Comparison of ENCODE assay signal across 8 mouse cellular contexts in the genomic region with DNA sequence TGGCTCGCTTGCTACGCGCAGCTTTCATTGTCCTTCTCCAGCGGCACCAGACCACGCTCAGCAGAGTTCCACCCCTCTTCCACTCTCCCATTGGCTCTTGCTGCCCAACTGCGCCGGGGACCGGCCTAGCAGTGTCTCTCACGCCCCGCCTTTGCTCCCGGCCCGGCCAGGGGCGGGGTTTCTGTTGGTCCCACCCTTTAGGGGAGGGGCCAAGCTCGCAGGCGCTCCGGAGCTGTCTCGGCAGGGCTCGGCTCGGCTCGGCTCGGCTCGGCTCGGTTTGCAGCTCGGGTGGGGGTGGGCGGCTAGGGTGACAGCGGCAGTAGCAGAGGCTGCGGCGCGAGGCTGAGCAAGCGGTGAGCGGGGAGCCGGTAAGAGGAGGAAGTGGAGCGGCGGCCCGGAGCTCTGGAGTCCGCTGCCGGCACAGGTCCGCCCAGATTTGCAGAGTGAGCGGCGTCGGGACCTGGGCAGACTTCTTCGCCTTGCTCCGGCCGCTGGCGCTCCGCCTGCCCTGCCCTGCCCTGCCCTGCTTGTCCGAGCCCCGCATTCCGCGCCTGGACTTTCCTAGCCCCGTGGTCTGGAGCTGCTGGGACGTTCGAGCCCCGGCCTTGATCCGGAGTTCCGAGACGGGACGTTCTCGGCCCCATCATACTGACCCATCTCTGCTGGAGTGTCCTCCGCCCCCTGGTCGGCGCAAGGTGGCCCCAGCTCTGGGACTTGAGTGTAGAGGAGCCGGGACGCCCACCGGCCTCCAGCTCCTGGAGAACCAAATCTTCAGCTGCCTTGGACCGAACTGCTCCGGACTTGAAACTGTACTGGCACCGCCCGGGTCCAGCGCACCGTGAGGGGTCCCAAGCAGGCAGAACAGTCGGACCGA. TPM values are rescaled to one million over a fixed set of nuclear protein-coding genes. Genes with fewer than 3 reads are reported as not detected.
DNase-seq lines count a peak whose midpoint lies in the region; ATAC-seq lines count a peak whose summit lies in the region.

A gene (plus strand): TSS at position 201 of the 874 bp plus-strand sequence.

- peak within 1 kb of the TSS; percentile 95 for H3K27ac ChIP-seq in intestine, embryonic 14.5 days (ENCODE audit: low read depth)

- ATAC-seq in intestine, embryonic 14.5 days (replicated peaks; ENCODE audit: low FRiP score, low TSS enrichment, low read depth), result peak; percentile 96

- no peaks in the 10 kb centered on the region for H3K36me3 ChIP-seq in intestine, embryonic 14.5 days (ENCODE audit: control insufficient read depth, insufficient read depth, low read length)

- peak; percentile 100 for DNase-seq in adrenal gland, adult 18-20 months (ENCODE audit: low spot score in 2 of 2)
- peak; percentile 98 for DNase-seq in embryo, embryonic 11 days
- DNase-seq in gastrocnemius, postnatal 25 days, result peak; percentile 99
- peak; percentile 100 for DNase-seq in intestine, embryonic 14.5 days (ENCODE audit: low spot score)
- peak; percentile 99 for DNase-seq in left cerebral cortex, postnatal 14 days (ENCODE audit: low spot score in 2 of 2)
- DNase-seq in mesoderm, embryonic 11.5 days (ENCODE audit: low read depth, low spot score), result peak; percentile 99
- peak; percentile 96 to 97 for DNase-seq in right cerebral cortex, postnatal 36 days (ENCODE audit: low spot score in 2 of 2)
- peak; percentile 99 for DNase-seq in yolk sac, embryonic 10.5 days (ENCODE audit: low spot score)

- intact Hi-C loops in left cerebral cortex, postnatal 14 days (cut with DNase I), result no loop called here

- H3K4me3 ChIP-seq in intestine, embryonic 14.5 days (ENCODE audit: low read depth, low read length), result peak within 1 kb of the TSS; percentile 57

- peak within 1 kb of the TSS; percentile 87 for H3K4me2 ChIP-seq in intestine, embryonic 14.5 days (ENCODE audit: low read length)

- peak within 1 kb of the TSS; percentile 68 for H3K9ac ChIP-seq in intestine, embryonic 14.5 days (ENCODE audit: low read length)

- no peaks in the 10 kb centered on the region for H3K9me3 ChIP-seq in intestine, embryonic 14.5 days (ENCODE audit: control insufficient read depth, low read length)

- H3K4me1 ChIP-seq in intestine, embryonic 14.5 days (replicated peaks; ENCODE audit: control insufficient read depth, insufficient read depth, low read length), result peaks cover 37% of the 10 kb centered on the region

- under 1% methylated on average over 73 of the region's 73 CpGs for WGBS in intestine, embryonic 14.5 days

- no peaks in the 10 kb centered on the region for H3K27me3 ChIP-seq in intestine, embryonic 14.5 days (replicated peaks; ENCODE audit: control insufficient read depth, insufficient read depth, low read length)

RNA-seq across cellular contexts. Expression of the gene that starts here (rescaled TPM):
- total RNA-seq in adrenal gland, adult 18-20 months (2021), result 1 to 10 TPM; 5.4 to 7.5 TPM
- 1 to 10 TPM; 2.6 to 3.0 TPM for total RNA-seq in gastrocnemius, postnatal 25 days (2021)
- polyA plus RNA-seq in intestine, embryonic 14.5 days (2014; fragmentation: Nextera tagmentation; extraction: Ambion mirVana), result 18.6 and 23.4 TPM in 2 replicates
- total RNA-seq in left cerebral cortex, postnatal 14 days (2021), result 10 to 100 TPM; 40.7 to 47.5 TPM

Comparison
In these comparisons a context has a peak if more than half of its experiments do, and no peak if none do; other contexts are left out.
1. Peak in every context shown above with its lines: DNase-seq, ATAC-seq, H3K4me3 ChIP-seq and H3K27ac ChIP-seq.
2. RNA of the gene that starts here (total RNA-seq): 40.7 to 47.5 TPM in left cerebral cortex, postnatal 14 days; 5.4 to 7.5 TPM in adrenal gland, adult 18-20 months and 2.6 to 3.0 TPM in gastrocnemius, postnatal 25 days; every median in the first group is over 4 times any median in the second.